Mouse (Mus musculus): Measurements from ENCODE around the gene Gsdma2.
A peak's percentile ranks its signal among the peaks of the same experiment; 100 is the strongest.
"Not testable (repeated sequence)": the region's sequence is repeated elsewhere in the genome, so short reads cannot be mapped to it uniquely, and the experiment has no call there.

Gene Gsdma2

GRCm38 (mm10) chr11:98668984-98669383 is 22.4 kb downstream of the Gsdma2 start:
- DNase-seq (ENCODE audit: low read depth, low spot score): no peak

GRCm38 (mm10) chr11:98671284-98671815 is 24.8 kb downstream of the Gsdma2 start:
- no peak for DNase-seq (ENCODE audit: low read depth, low spot score)

- DNase-seq (ENCODE audit: low read depth, low spot score): no peak
Observed at GRCm38 (mm10) chr11:98671857-98672256, 25.3 kb downstream of the Gsdma2 start.

- DNase-seq (ENCODE audit: low read depth, low spot score): no peak
Observed at GRCm38 (mm10) chr11:98672482-98672881, 25.9 kb downstream of the Gsdma2 start.

GRCm38 (mm10) chr11:98673136-98673535 is 26.6 kb downstream of the Gsdma2 start:
- not testable (repeated sequence) for DNase-seq (ENCODE audit: low read depth, low spot score)

GRCm38 (mm10) chr11:98675829-98676363 is 29.3 kb downstream of the Gsdma2 start:
- no peak for DNase-seq (ENCODE audit: low read depth, low spot score)

- no peak for DNase-seq (ENCODE audit: low read depth, low spot score)
Observed at GRCm38 (mm10) chr11:98680023-98680422, 33.5 kb downstream of the Gsdma2 start.

- not testable (repeated sequence) for DNase-seq (ENCODE audit: low read depth, low spot score)
Observed at GRCm38 (mm10) chr11:98680595-98680994, 34.0 kb downstream of the Gsdma2 start.

GRCm38 (mm10) chr11:98681186-98681585 is 34.6 kb downstream of the Gsdma2 start:
- no peak for DNase-seq (ENCODE audit: low read depth, low spot score)

- DNase-seq (ENCODE audit: low read depth, low spot score): peak; percentile 98
Observed at GRCm38 (mm10) chr11:98681786-98682745, 35.5 kb downstream of the Gsdma2 start, which contains the start of gene Psmd3. Gene Psmd3 (plus strand): TSS chr11:98682554.

- no peak for DNase-seq (ENCODE audit: low read depth, low spot score)
Observed at GRCm38 (mm10) chr11:98682811-98683210, 36.3 kb downstream of the Gsdma2 start.

GRCm38 (mm10) chr11:98685642-98686041 is 39.1 kb downstream of the Gsdma2 start:
- DNase-seq (ENCODE audit: low read depth, low spot score): no peak

GRCm38 (mm10) chr11:98686976-98687375 is 40.4 kb downstream of the Gsdma2 start:
- DNase-seq (ENCODE audit: low read depth, low spot score): no peak

- no peak for DNase-seq (ENCODE audit: low read depth, low spot score)
Observed at GRCm38 (mm10) chr11:98688009-98688408, 41.5 kb downstream of the Gsdma2 start.

- no peak for DNase-seq (ENCODE audit: low read depth, low spot score)
Observed at GRCm38 (mm10) chr11:98693201-98693600, 46.6 kb downstream of the Gsdma2 start.

- no peak for DNase-seq (ENCODE audit: low read depth, low spot score)
Observed at GRCm38 (mm10) chr11:98693746-98694145, 47.2 kb downstream of the Gsdma2 start.

- DNase-seq (ENCODE audit: low read depth, low spot score): no peak
Observed at GRCm38 (mm10) chr11:98694301-98694700, 47.7 kb downstream of the Gsdma2 start.

- no peak for DNase-seq (ENCODE audit: low read depth, low spot score)
Observed at GRCm38 (mm10) chr11:98695408-98695807, 48.8 kb downstream of the Gsdma2 start.

GRCm38 (mm10) chr11:98696454-98697216 is 50.1 kb downstream of the Gsdma2 start:
- no peak for DNase-seq (ENCODE audit: low read depth, low spot score)

GRCm38 (mm10) chr11:98697225-98697624 is 50.7 kb downstream of the Gsdma2 start:
- DNase-seq (ENCODE audit: low read depth, low spot score): no peak

- DNase-seq (ENCODE audit: low read depth, low spot score): no peak
Observed at GRCm38 (mm10) chr11:98698849-98699640, 52.5 kb downstream of the Gsdma2 start.

Measured in skeletal muscle tissue, adult 2 months (tissue).